Mouse (Mus musculus) forebrain, embryonic 14.5 days (tissue): ENCODE results near the gene Arhgap1. TPM values are rescaled to one million over a fixed set of nuclear protein-coding genes. Genes with fewer than 3 reads are reported as not detected.
"Not testable (repeated sequence)": the region's sequence is repeated elsewhere in the genome, so short reads cannot be mapped to it uniquely, and the experiment has no call there.

Experiments
- ATAC-seq: fragments of 200-750 bp; cut with Nextera tagmentation; 2 replicates; pipeline ENCODE4 v1.8.0; 2017; ENCODE audit warnings: mild to moderate bottlenecking, moderate library complexity
- DNase-seq: peaks from one replicate; pipeline ENCODE4 v3.0.0-alpha.2; 2015; ENCODE audit warnings: low spot score
- H3K27ac ChIP-seq: fragments of 300-500 bp; sonication (generic); 2 replicates; pipeline ENCODE4 v1.5.1; 2014; ENCODE audit warnings: low read depth, mild to moderate bottlenecking, control low read depth, low read length, moderate library complexity
- H3K27me3 ChIP-seq: fragments of 300-500 bp; sonication (generic); replicated peaks from 2 replicates; pipeline ENCODE4 v1.6.1; 2014; ENCODE audit warnings: low read length, control low read depth, mixed read lengths; ENCODE audit not compliant: control insufficient read depth, insufficient read depth
- H3K36me3 ChIP-seq: fragments of 300-500 bp; sonication (generic); 2 replicates; pipeline ENCODE4 v1.6.1; 2014; ENCODE audit warnings: low read length, control low read depth; ENCODE audit not compliant: control insufficient read depth, insufficient read depth
- H3K4me1 ChIP-seq: fragments of 300-500 bp; sonication (generic); 2 replicates; pipeline ENCODE4 v1.6.1; 2014; ENCODE audit warnings: antibody characterized with exemption, low read length, control low read depth; ENCODE audit not compliant: control insufficient read depth, insufficient read depth
- H3K4me2 ChIP-seq: fragments of 300-500 bp; sonication (generic); 2 replicates; pipeline ENCODE4 v1.6.1; 2014; ENCODE audit warnings: mild to moderate bottlenecking, control low read depth, low read length
- H3K4me3 ChIP-seq: fragments of 300-500 bp; sonication (generic); 2 replicates; pipeline ENCODE4 v1.5.1; 2014; ENCODE audit warnings: low read depth, low read length, control low read depth
- H3K9ac ChIP-seq: fragments of 300-500 bp; sonication (generic); 2 replicates; pipeline ENCODE4 v1.6.1; 2014; ENCODE audit warnings: mild to moderate bottlenecking, low read length, control low read depth, moderate library complexity
- H3K9me3 ChIP-seq: fragments of 300-500 bp; sonication (generic); replicated peaks from 2 replicates; pipeline ENCODE4 v1.6.1; 2016; ENCODE audit warnings: low read length, control low read depth, mixed read lengths; ENCODE audit not compliant: control insufficient read depth
- WGBS: fragments of 180-500 bp; shearing (Covaris S2); extraction: QIAGEN DNeasy Blood & Tissue Kit; methylation state at CpG from one replicate; pipeline ENCODE4 v1.1.7; 2014; 5-methylcytosine and 5-hydroxymethylcytosine counted together
- polyA plus RNA-seq: library from polyadenylated mRNA; unstranded; fragments of >200 nt; fragmentation: Nextera tagmentation; extraction: Ambion mirVana; gene quantifications from 2 replicates; pipeline ENCODE4 v1.2.1, GENCODE M21; 2014

The Arhgap1 gene
- polyA plus RNA-seq = 87.9 and 89.6 TPM in 2 replicates

DNA sequence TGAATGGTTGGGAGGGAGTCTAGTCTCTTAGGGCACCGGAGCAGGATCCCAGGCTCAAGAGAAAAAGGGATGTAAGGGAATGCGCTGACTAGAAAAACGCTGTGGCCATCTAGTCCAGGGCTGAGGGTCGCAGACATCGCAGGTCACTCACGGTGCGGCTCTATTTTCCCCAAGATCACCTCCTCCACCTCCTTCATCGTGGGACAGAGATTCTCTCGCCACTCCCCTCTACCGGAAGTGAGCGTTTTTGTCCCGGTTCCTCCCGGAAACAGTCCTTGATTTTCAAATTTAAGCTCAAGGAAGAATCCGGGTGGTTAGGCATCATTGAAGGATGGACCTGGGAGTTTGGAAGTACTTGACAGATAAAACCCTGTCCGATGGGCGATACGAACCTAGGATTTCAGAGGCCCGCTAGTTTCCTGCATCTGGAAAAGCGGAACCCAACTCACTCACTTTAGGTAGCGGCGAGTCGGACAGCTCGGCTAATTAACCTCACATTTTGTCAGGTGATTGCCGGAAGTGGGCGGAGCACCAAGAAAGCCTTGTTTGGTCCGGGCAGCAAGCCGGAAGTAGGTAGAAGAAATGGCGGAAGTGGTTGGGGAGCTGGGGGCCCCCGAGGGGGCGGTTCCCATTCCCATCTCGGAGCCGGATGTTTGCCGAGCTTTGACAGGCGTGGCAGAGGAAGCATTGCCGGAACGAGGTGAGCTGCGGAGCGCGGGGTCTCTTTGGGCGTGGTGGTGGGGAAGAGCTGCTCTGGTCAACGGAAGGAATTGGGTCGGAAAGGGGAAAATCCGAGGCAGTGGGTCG lies at the start of gene Arhgap1, which contains the start of gene Zfp408:
Gene Arhgap1, plus strand, starts transcription at position 308 of the 807 bp plus-strand sequence.
Gene Zfp408, minus strand, starts transcription at position 239 of the 807 bp plus-strand sequence.
- under 1% methylated on average over 44 of the region's 44 CpGs for WGBS
- Histone ChIP-seq H3K4me2 (peak within 1 kb of the TSS; percentile 100), H3K36me3 (peaks cover 48% of the 10 kb centered on the region), H3K27me3 (no peaks in the 10 kb centered on the region), H3K9me3 (no peaks in the 10 kb centered on the region), H3K27ac (peak within 1 kb of the TSS; percentile 79), H3K4me3 (peak within 1 kb of the TSS; percentile 90), H3K4me1 (peaks cover 13% of the 10 kb centered on the region), H3K9ac (peak within 1 kb of the TSS; percentile 94)
- peak; percentile 99 for DNase-seq
- peak; percentile 98 for ATAC-seq

- 98% methylated on average over 4 of the region's 4 CpGs for WGBS
- H3K36me3 ChIP-seq = peaks cover 87% of the 10 kb centered on the region
- ATAC-seq = no peak
These were observed 49.2 kb upstream of the Arhgap1 start for GRCm38 (mm10) chr2:91600475-91600874.

DNA sequence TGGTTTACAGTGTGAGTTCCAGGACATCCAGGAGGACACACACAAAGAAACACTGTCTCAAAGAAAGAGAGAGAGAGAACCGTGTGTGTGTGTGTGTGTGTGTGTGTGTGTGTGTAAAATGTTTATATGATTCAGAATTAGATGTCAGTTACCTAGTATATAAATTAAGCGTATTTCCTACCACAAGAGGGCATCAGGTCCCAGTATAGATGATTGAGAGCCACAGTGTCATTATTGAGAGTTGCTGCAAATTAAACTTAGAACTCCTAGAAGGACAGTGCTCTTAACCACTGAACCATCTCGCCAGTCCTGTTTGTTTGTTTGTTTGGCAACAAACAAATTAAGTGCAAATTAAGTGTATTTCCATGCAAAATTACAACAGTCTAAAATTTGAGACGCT lies 47.3 kb upstream of the Arhgap1 start:
- no peak for ATAC-seq
- H3K4me3 ChIP-seq = no peak overlapping the region
- 89% methylated on average over 4 of the region's 4 CpGs for WGBS

More at GRCm38 (mm10) chr2:91600475-91600874, 49.2 kb upstream of the Arhgap1 start:
- no peaks in the 10 kb centered on the region for H3K27me3 ChIP-seq
- no peaks in the 10 kb centered on the region for H3K9me3 ChIP-seq
- no peak for DNase-seq
- no peak overlapping the region for H3K4me2 ChIP-seq
- no peak overlapping the region for H3K27ac ChIP-seq
- no peaks in the 10 kb centered on the region for H3K4me1 ChIP-seq
- H3K4me3 ChIP-seq = no peak overlapping the region
- no peak overlapping the region for H3K9ac ChIP-seq

GRCm38 (mm10) chr2:91609370-91609769 lies 40.3 kb upstream of the Arhgap1 start:
- not testable (repeated sequence) for ATAC-seq, H3K27ac ChIP-seq, H3K9me3 ChIP-seq, H3K4me2 ChIP-seq, DNase-seq, H3K4me3 ChIP-seq, H3K27me3 ChIP-seq, H3K9ac ChIP-seq, H3K4me1 ChIP-seq
- peaks cover 64% of the 10 kb centered on the region for H3K36me3 ChIP-seq

More for the DNA sequence above, 47.3 kb upstream of the Arhgap1 start:
- no peaks in the 10 kb centered on the region for H3K27me3 ChIP-seq
- no peak overlapping the region for H3K27ac ChIP-seq
- H3K36me3 ChIP-seq = peaks cover 87% of the 10 kb centered on the region
- no peak overlapping the region for H3K4me2 ChIP-seq
- no peak for DNase-seq
- no peak overlapping the region for H3K9ac ChIP-seq
- H3K9me3 ChIP-seq = no peaks in the 10 kb centered on the region
- no peaks in the 10 kb centered on the region for H3K4me1 ChIP-seq

- no peak overlapping the region for H3K4me2 ChIP-seq
- peaks cover 64% of the 10 kb centered on the region for H3K36me3 ChIP-seq
- no peaks in the 10 kb centered on the region for H3K27me3 ChIP-seq
- DNase-seq (no peak), ATAC-seq (no peak)
- H3K4me1 ChIP-seq = no peaks in the 10 kb centered on the region
- no peak overlapping the region for H3K4me3 ChIP-seq
- H3K9ac ChIP-seq = no peak overlapping the region
- no peaks in the 10 kb centered on the region for H3K9me3 ChIP-seq
- no peak overlapping the region for H3K27ac ChIP-seq
- WGBS = 91% methylated on average over 5 of the region's 5 CpGs
These were observed 27.3 kb upstream of the Arhgap1 start for GRCm38 (mm10) chr2:91622356-91622755.

DNA sequence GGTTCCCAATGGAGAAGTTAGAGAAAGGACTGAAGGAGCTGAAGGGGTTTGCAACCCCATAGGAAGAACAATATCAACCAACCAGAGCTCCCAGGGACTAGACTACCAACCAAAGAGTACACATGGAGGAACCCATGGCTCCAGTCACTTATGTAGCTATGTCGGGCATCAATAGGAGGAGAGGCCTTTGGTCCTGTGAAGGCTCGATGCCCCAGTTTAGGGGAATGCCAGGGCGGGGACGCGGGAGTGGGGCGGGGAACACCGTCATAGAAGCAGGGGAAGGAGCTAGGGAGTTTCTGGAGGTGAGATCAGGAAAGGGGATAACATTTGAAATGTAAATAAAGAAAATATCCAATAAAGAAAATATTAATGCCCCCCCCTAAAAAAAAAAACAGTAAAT lies 26.3 kb upstream of the Arhgap1 start:
- not testable (repeated sequence) for ATAC-seq, H3K27ac ChIP-seq, H3K9me3 ChIP-seq, H3K4me3 ChIP-seq, H3K9ac ChIP-seq, H3K27me3 ChIP-seq, DNase-seq, H3K4me1 ChIP-seq, H3K4me2 ChIP-seq
- H3K36me3 ChIP-seq = peaks cover 54% of the 10 kb centered on the region
- WGBS = 94% methylated on average over 7 of the region's 7 CpGs

DNA sequence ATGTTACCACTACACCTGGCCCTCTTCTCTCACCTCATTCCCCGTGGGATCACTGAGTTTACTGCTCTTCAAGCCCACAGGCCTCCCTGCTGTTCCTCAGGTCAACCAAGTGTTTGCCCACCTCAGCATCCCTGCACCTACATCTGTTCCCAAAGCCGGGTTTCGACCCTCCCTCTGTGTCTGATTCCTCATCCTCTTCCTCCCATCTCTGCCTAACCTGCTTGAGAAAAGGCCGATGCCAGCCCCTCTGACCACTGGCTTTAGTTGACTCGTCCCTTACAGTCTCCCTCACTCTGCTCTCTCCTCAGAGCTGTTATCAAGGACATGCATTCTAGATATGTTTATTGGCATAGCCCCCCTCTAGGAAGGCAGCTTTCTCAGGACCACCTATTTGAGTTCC lies 22.2 kb upstream of the Arhgap1 start:
- Histone ChIP-seq H3K4me1 (no peaks in the 10 kb centered on the region), H3K9ac (no peak overlapping the region), H3K4me3 (no peak overlapping the region), H3K9me3 (no peaks in the 10 kb centered on the region), H3K36me3 (peaks cover 15% of the 10 kb centered on the region), H3K4me2 (no peak overlapping the region), H3K27me3 (no peaks in the 10 kb centered on the region), H3K27ac (no peak overlapping the region)
- no peak for DNase-seq
- no peak for ATAC-seq
- 74% methylated on average over 5 of the region's 5 CpGs for WGBS

GRCm38 (mm10) chr2:91628171-91628570 lies 21.5 kb upstream of the Arhgap1 start:
- no peaks in the 10 kb centered on the region for H3K9me3 ChIP-seq
- no peak overlapping the region for H3K4me2 ChIP-seq
- 91% methylated on average over 8 of the region's 8 CpGs for WGBS
- no peak overlapping the region for H3K27ac ChIP-seq
- no peak overlapping the region for H3K9ac ChIP-seq
- ATAC-seq = no peak
- H3K4me1 ChIP-seq = no peaks in the 10 kb centered on the region
- no peaks in the 10 kb centered on the region for H3K27me3 ChIP-seq
- no peak for DNase-seq
- peaks cover 10% of the 10 kb centered on the region; the same call in 1 of the 2 replicates for H3K36me3 ChIP-seq
- no peak overlapping the region for H3K4me3 ChIP-seq

DNA sequence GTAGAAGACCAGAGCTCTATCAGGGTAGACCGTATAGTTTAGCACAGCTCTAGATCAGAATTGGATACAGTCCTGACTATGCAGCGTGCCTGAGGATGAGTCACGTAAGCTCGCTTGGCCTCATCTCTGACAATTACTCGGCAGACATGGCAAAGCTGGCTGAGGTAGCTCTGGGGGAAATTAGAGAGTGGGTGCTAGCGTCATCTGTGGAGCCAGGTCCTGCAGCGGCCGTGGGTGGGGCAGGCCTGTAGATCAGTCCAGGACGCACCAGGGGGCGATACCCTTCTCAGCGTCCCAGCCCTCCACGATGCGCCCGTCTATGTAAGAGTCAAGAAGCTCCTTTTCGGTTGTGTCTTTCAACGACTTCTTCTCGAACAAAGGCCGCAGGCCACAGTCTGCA lies 20.0 kb upstream of the Arhgap1 start:
- ATAC-seq = no peak
- H3K4me3 ChIP-seq = no peak overlapping the region

More for the DNA sequence above, 20.0 kb upstream of the Arhgap1 start:
- H3K36me3 ChIP-seq = 0 out of 2 replicates have a peak, but pooled peaks cover 5% of the 10 kb centered on the region
- H3K9me3 ChIP-seq = no peaks in the 10 kb centered on the region
- H3K4me2 ChIP-seq = no peak overlapping the region
- H3K9ac ChIP-seq = no peak overlapping the region
- H3K4me1 ChIP-seq = no peaks in the 10 kb centered on the region
- 88% methylated on average over 18 of the region's 18 CpGs for WGBS
- H3K27ac ChIP-seq = no peak overlapping the region
- H3K27me3 ChIP-seq = no peaks in the 10 kb centered on the region
- no peak for DNase-seq
